Mouse (Mus musculus): Measurements from ENCODE around the gene Plekha7.

GRCm38 (mm10) chr7:116286611-116287355 lies 21.4 kb downstream of the Plekha7 start:
- TF ChIP-seq POLR2A (IDR thresholded peaks at IDR 0.05; ENCODE audit: extremely low read depth, insufficient read depth, low read length): no peak
- no peak for TF ChIP-seq CTCF (IDR thresholded peaks at IDR 0.05; ENCODE audit: low read depth, low read length)
